Mouse (Mus musculus): ENCODE measurements around the gene Zswim5. TPM values are rescaled to one million over a fixed set of nuclear protein-coding genes. Genes with fewer than 3 reads are reported as not detected.

Gene Zswim5
- polyA plus RNA-seq, 1 experiment from 2014 or later, result 0.44 TPM

GRCm38 (mm10) chr4:116882679-116883078 is 5.5 kb downstream of the Zswim5 start:
- Histone ChIP-seq H3K9me3 (replicated peaks; ENCODE audit: control insufficient read depth, low read length) (no peaks in the 10 kb centered on the region), H3K9ac (ENCODE audit: low read length) (no peak overlapping the region), H3K4me2 (ENCODE audit: low read depth, low read length) (no peak overlapping the region), H3K27ac (ENCODE audit: low read length) (no peak overlapping the region), H3K4me3 (replicated peaks; ENCODE audit: low read length) (no peak overlapping the region), H3K36me3 (ENCODE audit: control insufficient read depth, insufficient read depth, low read length) (no peaks in the 10 kb centered on the region), H3K4me1 (ENCODE audit: control insufficient read depth, insufficient read depth, low read length) (no peaks in the 10 kb centered on the region), H3K27me3 (ENCODE audit: control insufficient read depth, insufficient read depth, low read length) (0 out of 2 replicates have a peak, but pooled peaks cover 3% of the 10 kb centered on the region)
- no peak for ATAC-seq (ENCODE audit: insufficient read depth, low FRiP score)

DNA sequence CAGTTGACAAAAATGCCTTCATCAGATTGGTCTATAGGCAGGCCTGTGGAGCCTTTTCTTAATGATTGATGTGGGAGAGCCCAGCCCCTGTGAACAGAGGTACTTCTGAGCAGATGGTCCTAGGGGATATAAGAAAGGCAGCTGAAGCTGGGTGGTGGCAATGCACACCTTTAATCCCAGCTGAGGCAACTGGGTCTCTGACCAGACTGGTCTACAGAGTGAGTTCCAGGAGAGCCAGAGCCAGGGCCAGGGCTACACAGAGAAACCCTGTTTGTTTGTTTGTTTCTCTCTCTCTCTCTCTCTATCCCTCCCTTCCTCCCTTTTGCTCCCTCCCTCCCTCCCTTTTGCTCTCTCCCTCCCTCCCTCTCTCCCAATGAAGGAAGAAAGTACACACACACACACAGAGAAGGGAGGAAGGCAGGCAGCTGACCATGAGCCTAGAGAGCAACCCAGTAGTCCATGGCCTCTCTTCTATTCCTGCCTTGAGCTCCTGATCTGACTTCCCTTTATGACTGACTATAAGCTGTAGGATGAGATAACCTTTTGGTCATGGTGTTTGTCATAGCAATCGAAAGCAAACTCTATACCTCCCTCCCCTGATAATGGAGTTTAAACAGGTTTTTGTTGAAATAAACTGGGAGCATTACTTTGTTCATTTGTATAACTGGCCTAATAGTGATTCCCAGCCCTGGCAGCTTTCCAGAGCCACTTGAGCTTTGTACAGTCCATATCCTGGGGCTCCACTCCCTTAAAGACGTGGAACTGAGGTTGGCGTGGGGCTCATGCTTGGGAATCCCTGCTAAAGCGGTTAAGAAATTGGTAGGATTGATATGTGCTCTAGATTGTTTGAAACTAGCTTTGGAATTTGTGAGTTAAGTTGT is 17.3 kb downstream of the Zswim5 start:
- peaks cover 4% of the 10 kb centered on the region; the same call in 1 of the 2 replicates for H3K4me1 ChIP-seq (ENCODE audit: control insufficient read depth, insufficient read depth, low read length)
- WGBS, result 29% methylated on average over 4 of the region's 4 CpGs
- no peaks in the 10 kb centered on the region for H3K9me3 ChIP-seq (replicated peaks; ENCODE audit: control insufficient read depth, low read length)
- H3K36me3 ChIP-seq (ENCODE audit: control insufficient read depth, insufficient read depth, low read length), result no peaks in the 10 kb centered on the region
- no peak overlapping the region for H3K4me3 ChIP-seq (replicated peaks; ENCODE audit: low read length)
- H3K27me3 ChIP-seq (ENCODE audit: control insufficient read depth, insufficient read depth, low read length), result no peaks in the 10 kb centered on the region; the same call in 1 of the 2 replicates
- no peak overlapping the region for H3K9ac ChIP-seq (ENCODE audit: low read length)
- peak; percentile 84 for ATAC-seq (ENCODE audit: insufficient read depth, low FRiP score)
- H3K27ac ChIP-seq (ENCODE audit: low read length), result no peak overlapping the region
- H3K4me2 ChIP-seq (ENCODE audit: low read depth, low read length), result no peak overlapping the region

GRCm38 (mm10) chr4:116910489-116911181 is 33.5 kb downstream of the Zswim5 start:
- no peaks in the 10 kb centered on the region for H3K9me3 ChIP-seq (replicated peaks; ENCODE audit: control insufficient read depth, low read length)
- no peaks in the 10 kb centered on the region for H3K27me3 ChIP-seq (ENCODE audit: control insufficient read depth, insufficient read depth, low read length)
- no peaks in the 10 kb centered on the region for H3K4me1 ChIP-seq (ENCODE audit: control insufficient read depth, insufficient read depth, low read length)
- no peak for ATAC-seq (ENCODE audit: insufficient read depth, low FRiP score)
- no peaks in the 10 kb centered on the region for H3K36me3 ChIP-seq (ENCODE audit: control insufficient read depth, insufficient read depth, low read length)
- no peak overlapping the region for H3K4me2 ChIP-seq (ENCODE audit: low read depth, low read length)
- no peak overlapping the region for H3K4me3 ChIP-seq (replicated peaks; ENCODE audit: low read length)
- H3K9ac ChIP-seq (ENCODE audit: low read length), result no peak overlapping the region
- WGBS, result 64% methylated on average over 4 of the region's 4 CpGs
- H3K27ac ChIP-seq (ENCODE audit: low read length), result no peak overlapping the region

DNA sequence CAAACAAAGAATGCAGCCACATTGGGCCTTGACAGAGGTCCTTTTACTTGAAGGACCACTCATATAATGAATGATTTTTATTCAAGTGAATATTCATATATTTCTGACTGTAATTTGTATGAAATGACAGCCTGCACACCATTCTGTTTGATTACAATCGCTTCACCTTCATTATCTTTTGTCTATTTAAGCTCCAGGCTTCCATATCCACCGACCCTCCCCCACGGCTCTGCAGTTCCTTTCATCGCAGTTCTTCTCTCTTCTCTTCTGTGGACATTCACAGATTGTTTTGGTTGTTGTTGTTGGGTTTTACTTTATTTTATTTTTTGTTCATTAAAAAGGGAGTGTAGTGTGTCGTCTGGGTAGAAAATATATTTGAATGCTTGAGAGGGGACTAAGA is 34.0 kb downstream of the Zswim5 start:
- no peaks in the 10 kb centered on the region for H3K9me3 ChIP-seq (replicated peaks; ENCODE audit: control insufficient read depth, low read length)
- H3K36me3 ChIP-seq (ENCODE audit: control insufficient read depth, insufficient read depth, low read length), result no peaks in the 10 kb centered on the region
- no peaks in the 10 kb centered on the region for H3K27me3 ChIP-seq (ENCODE audit: control insufficient read depth, insufficient read depth, low read length)
- WGBS, result 61% methylated on average over 5 of the region's 5 CpGs
- H3K27ac ChIP-seq (ENCODE audit: low read length), result no peak overlapping the region
- no peaks in the 10 kb centered on the region for H3K4me1 ChIP-seq (ENCODE audit: control insufficient read depth, insufficient read depth, low read length)
- ATAC-seq (ENCODE audit: insufficient read depth, low FRiP score), result no peak
- no peak overlapping the region for H3K9ac ChIP-seq (ENCODE audit: low read length)
- H3K4me2 ChIP-seq (ENCODE audit: low read depth, low read length), result no peak overlapping the region
- H3K4me3 ChIP-seq (replicated peaks; ENCODE audit: low read length), result no peak overlapping the region

DNA sequence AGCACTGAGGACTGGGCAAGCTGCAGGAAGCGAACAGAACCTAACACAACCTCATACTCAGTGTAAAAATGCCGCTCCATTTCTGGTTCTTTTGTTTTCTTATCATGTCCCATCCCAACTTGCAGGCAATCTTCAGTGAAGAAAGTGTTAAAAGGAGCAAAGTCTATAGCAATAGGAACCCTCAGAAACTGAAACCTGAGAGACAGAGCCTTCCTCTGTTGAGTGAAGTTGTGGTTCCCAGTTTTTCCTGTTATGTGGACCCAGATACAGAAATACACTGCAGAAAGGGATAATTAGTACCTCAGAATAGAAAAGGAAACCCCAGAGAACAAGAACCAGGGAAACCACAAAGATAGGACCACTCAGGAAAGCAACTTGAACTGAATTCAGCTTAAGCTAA is 36.1 kb downstream of the Zswim5 start:
- ATAC-seq (ENCODE audit: insufficient read depth, low FRiP score), result no peak
- Histone ChIP-seq H3K4me3 (replicated peaks; ENCODE audit: low read length) (no peak overlapping the region), H3K9me3 (replicated peaks; ENCODE audit: control insufficient read depth, low read length) (no peaks in the 10 kb centered on the region), H3K36me3 (ENCODE audit: control insufficient read depth, insufficient read depth, low read length) (no peaks in the 10 kb centered on the region), H3K4me2 (ENCODE audit: low read depth, low read length) (no peak overlapping the region), H3K27me3 (ENCODE audit: control insufficient read depth, insufficient read depth, low read length) (no peaks in the 10 kb centered on the region), H3K9ac (ENCODE audit: low read length) (no peak overlapping the region), H3K4me1 (ENCODE audit: control insufficient read depth, insufficient read depth, low read length) (no peaks in the 10 kb centered on the region), H3K27ac (ENCODE audit: low read length) (no peak overlapping the region)
- WGBS, result 81% methylated on average over 2 of the region's 2 CpGs

DNA sequence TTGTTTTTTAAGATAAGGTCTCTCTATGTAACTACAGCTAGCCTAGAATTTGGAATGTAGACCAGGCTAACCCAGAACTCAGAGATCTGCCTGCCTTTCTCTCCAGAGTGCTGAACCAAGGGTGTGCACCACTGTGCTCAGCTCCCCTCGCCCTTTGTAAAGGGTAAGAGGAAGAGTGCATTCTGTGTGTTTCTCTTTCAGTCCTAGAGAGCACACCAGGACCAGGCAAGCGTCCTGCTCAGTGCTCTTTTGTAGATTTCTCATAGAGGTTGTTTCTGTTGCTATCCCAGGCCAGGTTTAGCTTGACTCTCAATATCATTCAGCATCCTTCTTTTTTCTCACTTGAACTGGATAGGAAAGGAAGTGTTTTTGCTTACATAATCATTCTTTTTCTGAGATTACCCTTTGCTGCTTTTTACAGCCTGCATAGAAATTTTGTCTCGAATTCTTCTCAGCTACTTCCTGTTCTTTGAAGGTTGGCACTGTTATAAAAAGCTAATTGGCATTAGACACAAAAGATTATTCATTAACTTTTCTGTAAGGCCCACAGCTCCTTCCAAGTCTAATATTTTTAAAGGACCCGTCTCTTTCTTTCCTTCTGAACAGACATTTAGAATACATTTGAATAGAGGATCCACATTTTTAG is 51.0 kb downstream of the Zswim5 start:
- Histone ChIP-seq H3K4me1 (ENCODE audit: control insufficient read depth, insufficient read depth, low read length) (no peaks in the 10 kb centered on the region), H3K4me2 (ENCODE audit: low read depth, low read length) (no peak overlapping the region), H3K27ac (ENCODE audit: low read length) (no peak overlapping the region), H3K9me3 (replicated peaks; ENCODE audit: control insufficient read depth, low read length) (no peaks in the 10 kb centered on the region), H3K36me3 (ENCODE audit: control insufficient read depth, insufficient read depth, low read length) (no peaks in the 10 kb centered on the region), H3K27me3 (ENCODE audit: control insufficient read depth, insufficient read depth, low read length) (no peaks in the 10 kb centered on the region), H3K4me3 (replicated peaks; ENCODE audit: low read length) (no peak overlapping the region), H3K9ac (ENCODE audit: low read length) (no peak overlapping the region)
- 59% methylated on average over 4 of the region's 4 CpGs for WGBS
- ATAC-seq (ENCODE audit: insufficient read depth, low FRiP score), result no peak

GRCm38 (mm10) chr4:116939585-116939984 is 62.4 kb downstream of the Zswim5 start:
- H3K36me3 ChIP-seq (ENCODE audit: control insufficient read depth, insufficient read depth, low read length), result no peaks in the 10 kb centered on the region
- no peak overlapping the region for H3K4me3 ChIP-seq (replicated peaks; ENCODE audit: low read length)
- WGBS, result 80% methylated on average over 4 of the region's 4 CpGs
- no peaks in the 10 kb centered on the region for H3K9me3 ChIP-seq (replicated peaks; ENCODE audit: control insufficient read depth, low read length)
- no peak overlapping the region for H3K4me2 ChIP-seq (ENCODE audit: low read depth, low read length)
- no peaks in the 10 kb centered on the region for H3K4me1 ChIP-seq (ENCODE audit: control insufficient read depth, insufficient read depth, low read length)
- H3K9ac ChIP-seq (ENCODE audit: low read length), result no peak overlapping the region
- no peak for ATAC-seq (ENCODE audit: insufficient read depth, low FRiP score)
- no peak overlapping the region for H3K27ac ChIP-seq (ENCODE audit: low read length)
- no peaks in the 10 kb centered on the region for H3K27me3 ChIP-seq (ENCODE audit: control insufficient read depth, insufficient read depth, low read length)

DNA sequence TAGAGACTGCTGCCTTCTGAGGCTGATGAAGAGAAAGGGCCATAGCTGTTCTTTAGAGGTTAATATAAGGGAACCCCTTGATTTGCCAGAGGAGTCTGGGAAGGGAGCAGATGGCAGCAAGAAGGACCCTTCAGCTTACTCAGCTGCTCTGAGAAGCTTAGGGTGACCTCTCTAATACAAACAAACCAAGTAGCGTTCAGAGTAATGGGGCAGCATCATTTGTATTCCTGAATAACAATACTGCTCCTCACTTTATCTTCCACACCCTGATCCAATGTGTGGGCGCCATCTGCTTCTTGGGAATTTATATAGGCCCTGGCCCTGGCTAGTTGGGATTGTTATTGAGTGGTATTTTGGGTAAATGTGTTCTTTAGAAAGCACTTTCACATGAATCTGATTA is 65.5 kb downstream of the Zswim5 start:
- Histone ChIP-seq H3K9me3 (replicated peaks; ENCODE audit: control insufficient read depth, low read length) (no peaks in the 10 kb centered on the region), H3K36me3 (ENCODE audit: control insufficient read depth, insufficient read depth, low read length) (no peaks in the 10 kb centered on the region), H3K27ac (ENCODE audit: low read length) (no peak overlapping the region)

DNA sequence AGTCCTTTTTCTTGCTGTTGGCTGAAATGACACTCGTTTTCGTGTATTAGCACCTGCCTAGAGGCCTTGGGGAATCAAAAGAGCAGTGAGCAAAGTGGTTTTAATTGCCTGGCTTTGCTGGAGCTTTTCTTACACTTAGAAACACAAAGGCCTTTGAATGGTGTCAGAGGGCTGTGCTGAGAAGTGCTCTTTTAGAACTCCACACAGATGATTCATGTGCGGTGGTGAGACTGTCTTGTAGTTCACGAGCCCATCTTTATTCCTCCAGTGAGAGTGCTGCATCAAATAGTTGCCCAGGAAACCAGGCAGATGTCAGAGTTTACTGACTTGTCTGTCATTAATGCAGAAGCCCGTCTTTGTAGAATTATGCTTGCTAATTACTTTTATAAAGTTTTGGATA is 66.9 kb downstream of the Zswim5 start:
- Histone ChIP-seq H3K36me3 (ENCODE audit: control insufficient read depth, insufficient read depth, low read length) (no peaks in the 10 kb centered on the region), H3K4me3 (replicated peaks; ENCODE audit: low read length) (no peak overlapping the region), H3K4me1 (ENCODE audit: control insufficient read depth, insufficient read depth, low read length) (peaks cover 3% of the 10 kb centered on the region), H3K27ac (ENCODE audit: low read length) (no peak overlapping the region), H3K9me3 (replicated peaks; ENCODE audit: control insufficient read depth, low read length) (no peaks in the 10 kb centered on the region), H3K4me2 (ENCODE audit: low read depth, low read length) (no peak overlapping the region), H3K9ac (ENCODE audit: low read length) (no peak overlapping the region), H3K27me3 (ENCODE audit: control insufficient read depth, insufficient read depth, low read length) (no peaks in the 10 kb centered on the region)
- WGBS, result 61% methylated on average over 5 of the region's 5 CpGs
- ATAC-seq (ENCODE audit: insufficient read depth, low FRiP score), result no peak

More for the DNA sequence above, 65.5 kb downstream of the Zswim5 start:
- Histone ChIP-seq H3K4me1 (ENCODE audit: control insufficient read depth, insufficient read depth, low read length) (peaks cover 3% of the 10 kb centered on the region), H3K4me2 (ENCODE audit: low read depth, low read length) (no peak overlapping the region), H3K27me3 (ENCODE audit: control insufficient read depth, insufficient read depth, low read length) (no peaks in the 10 kb centered on the region), H3K4me3 (replicated peaks; ENCODE audit: low read length) (no peak overlapping the region), H3K9ac (ENCODE audit: low read length) (no peak overlapping the region)
- ATAC-seq (ENCODE audit: insufficient read depth, low FRiP score), result no peak
- 45% methylated on average over 2 of the region's 2 CpGs for WGBS
